Mouse (Mus musculus): ENCODE measurements at regions not wholly inside any gene's neighbourhood (a gene's known extent, or its start where the extent isn't known, plus 50 kb on each side); places are given as distances from the start of the nearest gene placed in this dataset.
"Not testable (repeated sequence)": the region's sequence is repeated elsewhere in the genome, so short reads cannot be mapped to it uniquely, and the experiment has no call there.

GRCm38 (mm10) chr2:78253601-78254097, 307.5 kb upstream of the Cwc22 start:
- no peak overlapping the region for H3K4me3 ChIP-seq (ENCODE audit: low read depth, low read length)
- no peak overlapping the region for H3K27ac ChIP-seq (ENCODE audit: insufficient read depth, low read depth, low read length)
- no peaks in the 10 kb centered on the region for H3K4me1 ChIP-seq (ENCODE audit: control insufficient read depth, insufficient read depth, insufficient read length, low read length)
- no peaks in the 10 kb centered on the region for H3K27me3 ChIP-seq (ENCODE audit: control insufficient read depth, insufficient read depth, low read length)
- TF ChIP-seq POLR2A (IDR thresholded peaks at IDR 0.05; ENCODE audit: low read depth, low read length) = no peak
- no peak for TF ChIP-seq CTCF (IDR thresholded peaks at IDR 0.05; ENCODE audit: extremely low read depth, insufficient read length, insufficient replicate concordance, low read depth, low read length)
- WGBS = 78% methylated on average over 10 of the region's 10 CpGs
- H3K36me3 ChIP-seq (ENCODE audit: control insufficient read depth, insufficient read depth, low read length) = no peaks in the 10 kb centered on the region

GRCm38 (mm10) chr2:78246354-78246753, 300.2 kb upstream of the Cwc22 start:
- Histone ChIP-seq H3K36me3 (ENCODE audit: control insufficient read depth, insufficient read depth, low read length) (no peaks in the 10 kb centered on the region), H3K27me3 (ENCODE audit: control insufficient read depth, insufficient read depth, low read length) (no peaks in the 10 kb centered on the region), H3K4me3 (ENCODE audit: low read depth, low read length) (no peak overlapping the region), H3K27ac (ENCODE audit: insufficient read depth, low read depth, low read length) (no peak overlapping the region), H3K4me1 (ENCODE audit: control insufficient read depth, insufficient read depth, insufficient read length, low read length) (no peaks in the 10 kb centered on the region)
- no peak for TF ChIP-seq POLR2A (IDR thresholded peaks at IDR 0.05; ENCODE audit: low read depth, low read length)
- TF ChIP-seq CTCF (IDR thresholded peaks at IDR 0.05; ENCODE audit: extremely low read depth, insufficient read length, insufficient replicate concordance, low read depth, low read length) = no peak
- WGBS = 68% methylated on average over 5 of the region's 5 CpGs

GRCm38 (mm10) chr2:78240299-78240698, 294.1 kb upstream of the Cwc22 start:
- WGBS = 46% methylated on average over 2 of the region's 2 CpGs
- H3K27me3 ChIP-seq (ENCODE audit: control insufficient read depth, insufficient read depth, low read length) = no peaks in the 10 kb centered on the region
- H3K36me3 ChIP-seq (ENCODE audit: control insufficient read depth, insufficient read depth, low read length) = no peaks in the 10 kb centered on the region
- H3K27ac ChIP-seq (ENCODE audit: insufficient read depth, low read depth, low read length) = no peak overlapping the region
- H3K4me1 ChIP-seq (ENCODE audit: control insufficient read depth, insufficient read depth, insufficient read length, low read length) = no peaks in the 10 kb centered on the region
- H3K4me3 ChIP-seq (ENCODE audit: low read depth, low read length) = no peak overlapping the region
- no peak for TF ChIP-seq CTCF (IDR thresholded peaks at IDR 0.05; ENCODE audit: extremely low read depth, insufficient read length, insufficient replicate concordance, low read depth, low read length)
- TF ChIP-seq POLR2A (IDR thresholded peaks at IDR 0.05; ENCODE audit: low read depth, low read length) = no peak

GRCm38 (mm10) chr2:78225383-78226100, 279.4 kb upstream of the Cwc22 start:
- not testable (repeated sequence) for H3K36me3 ChIP-seq (ENCODE audit: control insufficient read depth, insufficient read depth, low read length); H3K4me1 ChIP-seq (ENCODE audit: control insufficient read depth, insufficient read depth, insufficient read length, low read length); H3K27ac ChIP-seq (ENCODE audit: insufficient read depth, low read depth, low read length); H3K27me3 ChIP-seq (ENCODE audit: control insufficient read depth, insufficient read depth, low read length); H3K4me3 ChIP-seq (ENCODE audit: low read depth, low read length)
- 78% methylated on average over 4 of the region's 4 CpGs for WGBS

- no peaks in the 10 kb centered on the region for H3K27me3 ChIP-seq (ENCODE audit: control insufficient read depth, insufficient read depth, low read length)
- no peaks in the 10 kb centered on the region for H3K4me1 ChIP-seq (ENCODE audit: control insufficient read depth, insufficient read depth, insufficient read length, low read length)
- 72% methylated on average over 8 of the region's 8 CpGs for WGBS
- H3K36me3 ChIP-seq (ENCODE audit: control insufficient read depth, insufficient read depth, low read length) = no peaks in the 10 kb centered on the region
- no peak overlapping the region for H3K4me3 ChIP-seq (ENCODE audit: low read depth, low read length)
- H3K27ac ChIP-seq (ENCODE audit: insufficient read depth, low read depth, low read length) = no peak overlapping the region
- TF ChIP-seq CTCF (IDR thresholded peaks at IDR 0.05; ENCODE audit: extremely low read depth, insufficient read length, insufficient replicate concordance, low read depth, low read length) = no peak
- no peak for TF ChIP-seq POLR2A (IDR thresholded peaks at IDR 0.05; ENCODE audit: low read depth, low read length)
These were observed 268.3 kb upstream of the Cwc22 start for GRCm38 (mm10) chr2:78214469-78214868.

GRCm38 (mm10) chr2:78205125-78205524, 258.9 kb upstream of the Cwc22 start:
- no peak for TF ChIP-seq POLR2A (IDR thresholded peaks at IDR 0.05; ENCODE audit: low read depth, low read length)
- no peak for TF ChIP-seq CTCF (IDR thresholded peaks at IDR 0.05; ENCODE audit: extremely low read depth, insufficient read length, insufficient replicate concordance, low read depth, low read length)
- Histone ChIP-seq H3K4me3 (ENCODE audit: low read depth, low read length) (no peak overlapping the region), H3K27ac (ENCODE audit: insufficient read depth, low read depth, low read length) (no peak overlapping the region), H3K4me1 (ENCODE audit: control insufficient read depth, insufficient read depth, insufficient read length, low read length) (no peaks in the 10 kb centered on the region), H3K36me3 (ENCODE audit: control insufficient read depth, insufficient read depth, low read length) (no peaks in the 10 kb centered on the region), H3K27me3 (ENCODE audit: control insufficient read depth, insufficient read depth, low read length) (no peaks in the 10 kb centered on the region)
- WGBS = 40% methylated on average over 5 of the region's 5 CpGs

- WGBS = 41% methylated on average over 4 of the region's 4 CpGs
- no peak overlapping the region for H3K4me3 ChIP-seq (ENCODE audit: low read depth, low read length)
- TF ChIP-seq POLR2A (IDR thresholded peaks at IDR 0.05; ENCODE audit: low read depth, low read length) (no peak), CTCF (IDR thresholded peaks at IDR 0.05; ENCODE audit: extremely low read depth, insufficient read length, insufficient replicate concordance, low read depth, low read length) (no peak)
- H3K27ac ChIP-seq (ENCODE audit: insufficient read depth, low read depth, low read length) = no peak overlapping the region
- no peaks in the 10 kb centered on the region for H3K4me1 ChIP-seq (ENCODE audit: control insufficient read depth, insufficient read depth, insufficient read length, low read length)
- H3K27me3 ChIP-seq (ENCODE audit: control insufficient read depth, insufficient read depth, low read length) = no peaks in the 10 kb centered on the region
- H3K36me3 ChIP-seq (ENCODE audit: control insufficient read depth, insufficient read depth, low read length) = no peaks in the 10 kb centered on the region
These were observed 249.8 kb upstream of the Cwc22 start for GRCm38 (mm10) chr2:78196006-78196405.

Data from small intestine, adult 2 months (tissue).